Mouse (Mus musculus) intestine, embryonic 15.5 days (tissue): ENCODE data around the gene Slc1a3. TPM values are rescaled to one million over a fixed set of nuclear protein-coding genes. Genes with fewer than 3 reads are reported as not detected.

ENCODE experiments used
- ATAC-seq: fragments of 200-750 bp; cut with Nextera tagmentation; 2 replicates; pipeline ENCODE4 v1.8.0; 2017; ENCODE audit warnings: moderate TSS enrichment, moderate library complexity
- H3K27ac ChIP-seq: fragments of 300-500 bp; sonication (generic); 2 replicates; pipeline ENCODE4 v1.5.1; 2015; ENCODE audit warnings: mild to moderate bottlenecking, inconsistent platforms
- H3K27me3 ChIP-seq: fragments of 300-500 bp; sonication (generic); replicated peaks from 2 replicates; pipeline ENCODE4 v1.6.1; 2015; ENCODE audit warnings: inconsistent platforms
- H3K36me3 ChIP-seq: fragments of 300-500 bp; sonication (generic); 2 replicates; pipeline ENCODE4 v1.6.1; 2015; ENCODE audit warnings: inconsistent platforms
- H3K4me1 ChIP-seq: fragments of 300-500 bp; sonication (generic); replicated peaks from 2 replicates; pipeline ENCODE4 v1.6.1; 2015; ENCODE audit warnings: inconsistent platforms
- H3K4me2 ChIP-seq: fragments of 300-500 bp; sonication (generic); replicated peaks from 2 replicates; pipeline ENCODE4 v1.6.1; 2015; ENCODE audit warnings: mild to moderate bottlenecking, inconsistent platforms
- H3K4me3 ChIP-seq: fragments of 300-500 bp; sonication (generic); replicated peaks from 2 replicates; pipeline ENCODE4 v1.5.1; 2015; ENCODE audit warnings: inconsistent platforms
- H3K9ac ChIP-seq: fragments of 300-500 bp; sonication (generic); 2 replicates; pipeline ENCODE4 v1.6.1; 2015; ENCODE audit warnings: inconsistent platforms
- H3K9me3 ChIP-seq: fragments of 300-500 bp; sonication (generic); 2 replicates; pipeline ENCODE4 v1.6.1; 2016; ENCODE audit warnings: inconsistent platforms
- WGBS: fragments of 180-500 bp; shearing (Covaris S2); methylation state at CpG from one replicate; pipeline ENCODE4 v1.1.7; 2015; 5-methylcytosine and 5-hydroxymethylcytosine counted together
- polyA plus RNA-seq: library from polyadenylated mRNA; unstranded; fragments of >200 nt; fragmentation: Nextera tagmentation; extraction: Ambion mirVana; gene quantifications from 2 replicates; pipeline ENCODE4 v1.2.1, GENCODE M21; 2015

The Slc1a3 gene
- polyA plus RNA-seq, 1 experiment from 2014 or later: 6.5 TPM

GRCm38 (mm10) chr15:8619479-8620026 is 91.0 kb downstream of the Slc1a3 start:
- no peaks in the 10 kb centered on the region for H3K27me3 ChIP-seq
- H3K9ac ChIP-seq: no peak overlapping the region
- ATAC-seq: no peak
- WGBS: 83% methylated on average over 18 of the region's 18 CpGs
- H3K4me1 ChIP-seq: no peaks in the 10 kb centered on the region
- H3K4me2 ChIP-seq: no peak overlapping the region
- H3K9me3 ChIP-seq: no peaks in the 10 kb centered on the region
- H3K27ac ChIP-seq: no peak overlapping the region
- no peak overlapping the region for H3K4me3 ChIP-seq
- no peaks in the 10 kb centered on the region for H3K36me3 ChIP-seq

- WGBS: 82% methylated on average over 12 of the region's 12 CpGs
- Histone ChIP-seq H3K4me1 (no peaks in the 10 kb centered on the region), H3K4me3 (no peak overlapping the region), H3K9me3 (no peaks in the 10 kb centered on the region), H3K27me3 (no peaks in the 10 kb centered on the region), H3K9ac (no peak overlapping the region), H3K27ac (no peak overlapping the region), H3K4me2 (no peak overlapping the region), H3K36me3 (no peaks in the 10 kb centered on the region)
- ATAC-seq: no peak
Measured at GRCm38 (mm10) chr15:8616290-8616689, 94.3 kb downstream of the Slc1a3 start.

- Histone ChIP-seq H3K36me3 (no peaks in the 10 kb centered on the region), H3K9me3 (no peaks in the 10 kb centered on the region), H3K4me3 (no peak overlapping the region), H3K4me1 (no peaks in the 10 kb centered on the region), H3K27ac (no peak overlapping the region), H3K27me3 (no peaks in the 10 kb centered on the region), H3K9ac (no peak overlapping the region), H3K4me2 (no peak overlapping the region)
- WGBS: 67% methylated on average over 11 of the region's 11 CpGs
- no peak for ATAC-seq
Measured at GRCm38 (mm10) chr15:8615511-8616224, 94.9 kb downstream of the Slc1a3 start.

GRCm38 (mm10) chr15:8614701-8615100 is 95.9 kb downstream of the Slc1a3 start:
- no peak overlapping the region for H3K27ac ChIP-seq
- no peaks in the 10 kb centered on the region for H3K27me3 ChIP-seq
- H3K4me1 ChIP-seq: no peaks in the 10 kb centered on the region
- H3K4me2 ChIP-seq: no peak overlapping the region
- 89% methylated on average over 5 of the region's 5 CpGs for WGBS
- H3K9ac ChIP-seq: no peak overlapping the region
- no peaks in the 10 kb centered on the region for H3K9me3 ChIP-seq
- no peak overlapping the region for H3K4me3 ChIP-seq
- ATAC-seq: no peak
- H3K36me3 ChIP-seq: no peaks in the 10 kb centered on the region

- H3K4me2 ChIP-seq: no peak overlapping the region
- 82% methylated on average over 6 of the region's 6 CpGs for WGBS
- H3K36me3 ChIP-seq: no peaks in the 10 kb centered on the region
- H3K4me1 ChIP-seq: no peaks in the 10 kb centered on the region
- H3K27me3 ChIP-seq: no peaks in the 10 kb centered on the region
- ATAC-seq: no peak
- H3K9ac ChIP-seq: no peak overlapping the region
- no peak overlapping the region for H3K27ac ChIP-seq
- no peak overlapping the region for H3K4me3 ChIP-seq
- H3K9me3 ChIP-seq: no peaks in the 10 kb centered on the region
Measured at GRCm38 (mm10) chr15:8605538-8606188, 104.9 kb downstream of the Slc1a3 start.

- Histone ChIP-seq H3K9me3 (no peaks in the 10 kb centered on the region), H3K36me3 (no peaks in the 10 kb centered on the region), H3K27me3 (no peaks in the 10 kb centered on the region), H3K4me1 (no peaks in the 10 kb centered on the region), H3K4me3 (no peak overlapping the region), H3K27ac (no peak overlapping the region), H3K4me2 (no peak overlapping the region), H3K9ac (no peak overlapping the region)
- WGBS: 82% methylated on average over 6 of the region's 6 CpGs
- no peak for ATAC-seq
Measured at GRCm38 (mm10) chr15:8602362-8602761, 108.2 kb downstream of the Slc1a3 start.

- Histone ChIP-seq H3K4me1 (no peaks in the 10 kb centered on the region), H3K9me3 (no peaks in the 10 kb centered on the region), H3K36me3 (no peaks in the 10 kb centered on the region), H3K27ac (no peak overlapping the region), H3K9ac (no peak overlapping the region), H3K4me3 (no peak overlapping the region), H3K27me3 (no peaks in the 10 kb centered on the region), H3K4me2 (no peak overlapping the region)
- WGBS: 86% methylated on average over 13 of the region's 13 CpGs
- ATAC-seq: no peak
Measured at GRCm38 (mm10) chr15:8601312-8602146, 109.0 kb downstream of the Slc1a3 start.

GRCm38 (mm10) chr15:8596375-8596900 is 114.1 kb downstream of the Slc1a3 start:
- H3K4me2 ChIP-seq: no peak overlapping the region
- no peak for ATAC-seq
- H3K9ac ChIP-seq: no peak overlapping the region
- WGBS: 87% methylated on average over 8 of the region's 8 CpGs
- H3K4me1 ChIP-seq: no peaks in the 10 kb centered on the region
- H3K36me3 ChIP-seq: no peaks in the 10 kb centered on the region
- H3K4me3 ChIP-seq: no peak overlapping the region
- no peak overlapping the region for H3K27ac ChIP-seq
- H3K9me3 ChIP-seq: no peaks in the 10 kb centered on the region
- H3K27me3 ChIP-seq: no peaks in the 10 kb centered on the region

- Histone ChIP-seq H3K27ac (no peak overlapping the region), H3K4me3 (no peak overlapping the region), H3K9me3 (no peaks in the 10 kb centered on the region), H3K4me2 (no peak overlapping the region), H3K9ac (no peak overlapping the region), H3K27me3 (no peaks in the 10 kb centered on the region), H3K36me3 (no peaks in the 10 kb centered on the region), H3K4me1 (no peaks in the 10 kb centered on the region)
- no peak for ATAC-seq
- 84% methylated on average over 12 of the region's 12 CpGs for WGBS
Measured at GRCm38 (mm10) chr15:8595226-8595625, 115.3 kb downstream of the Slc1a3 start.

GRCm38 (mm10) chr15:8589503-8590116 is 121.0 kb downstream of the Slc1a3 start:
- Histone ChIP-seq H3K27me3 (no peaks in the 10 kb centered on the region), H3K27ac (no peak overlapping the region), H3K4me2 (peak overlapping the region; percentile 22; the same call in 1 of the 2 replicates), H3K9ac (no peak overlapping the region), H3K36me3 (no peaks in the 10 kb centered on the region), H3K9me3 (no peaks in the 10 kb centered on the region), H3K4me1 (no peaks in the 10 kb centered on the region), H3K4me3 (no peak overlapping the region)
- peak; percentile 71 for ATAC-seq
- 24% methylated on average over 11 of the region's 11 CpGs for WGBS

- Histone ChIP-seq H3K27me3 (no peaks in the 10 kb centered on the region), H3K9ac (no peak overlapping the region), H3K4me1 (no peaks in the 10 kb centered on the region), H3K4me3 (no peak overlapping the region), H3K4me2 (no peak overlapping the region), H3K9me3 (no peaks in the 10 kb centered on the region), H3K36me3 (no peaks in the 10 kb centered on the region), H3K27ac (no peak overlapping the region)
- ATAC-seq: no peak
- 85% methylated on average over 5 of the region's 5 CpGs for WGBS
Measured at GRCm38 (mm10) chr15:8588065-8588464, 122.5 kb downstream of the Slc1a3 start.
